In the genomic region with DNA sequence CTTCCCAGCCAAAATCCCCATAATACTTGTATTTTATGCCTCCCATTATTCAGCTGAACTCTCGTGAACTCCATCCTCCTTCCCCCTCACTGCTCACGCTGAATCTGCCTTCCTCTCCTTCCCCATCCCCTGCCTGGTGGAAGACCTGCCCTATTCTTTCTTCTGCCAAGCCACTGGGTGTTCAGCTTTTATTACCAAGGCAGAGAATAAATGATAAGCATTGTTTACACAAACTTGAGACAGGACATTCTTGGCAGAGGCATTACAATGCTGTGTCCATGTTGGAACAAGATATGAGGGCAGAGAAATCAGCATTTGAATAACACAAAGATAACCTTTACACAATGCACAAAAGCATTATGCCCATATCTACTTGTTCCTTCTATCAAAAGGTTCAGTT, we compare ENCODE assay signal across 27 mouse cellular contexts.
DNase-seq lines count a peak whose midpoint lies in the region; ATAC-seq and TF ChIP-seq lines count a peak whose summit lies in the region.
"Had no signal": no experiment of that assay in that cellular context is flagged by ENCODE, and none has a peak within 500 bp of the region (broad histone marks: within the 10 kb centered on the region; RNA-seq: fewer than 3 reads in every experiment).

No protein-coding gene starts in this region.

- TF ChIP-seq CTCF in lung, postnatal 0 days (IDR thresholded peaks at IDR 0.05) = no peak

- peak; percentile 40 to 57 for DNase-seq in heart, adult 18-20 months
- no peak for DNase-seq in lung, postnatal 0 days (ENCODE audit: low spot score)
- DNase-seq in lung, postnatal 4 days = no peak
- DNase-seq in lung, postnatal 14 days = peak; percentile 8
- DNase-seq in thymus, postnatal 10 days (ENCODE audit: low spot score in 2 of 2) = no peak
- no peak for DNase-seq in MN1 (ENCODE audit: low spot score)
- DNase-seq: adrenal gland, adult 8-10 months; adrenal gland, postnatal 36 days; B cell, adult 2 months; cerebellum, adult 18-20 months; cerebellum, adult 9-10 months; cerebellum, postnatal 14 days; gastrocnemius, postnatal 25 days; heart, postnatal 36 days had no signal

- no peak overlapping the region for H3K4me2 ChIP-seq in heart, embryonic 11.5 days
- no peak overlapping the region for H3K4me2 ChIP-seq in lung, postnatal 0 days (replicated peaks; ENCODE audit: low read depth, low read length)
- H3K4me2 ChIP-seq: embryonic facial prominence, embryonic 12.5 days; forebrain, embryonic 12.5 days; forebrain, embryonic 15.5 days; heart, embryonic 12.5 days; heart, embryonic 15.5 days; hindbrain, embryonic 13.5 days; intestine, embryonic 15.5 days had no signal

- no peak overlapping the region for H3K4me3 ChIP-seq in heart, embryonic 11.5 days (ENCODE audit: low read depth, low read length)
- no peak overlapping the region for H3K4me3 ChIP-seq in lung, postnatal 0 days (ENCODE audit: low read depth, low read length)
- H3K4me3 ChIP-seq: embryonic facial prominence, embryonic 12.5 days; erythroblast, embryonic 14.5 days; forebrain, embryonic 12.5 days; forebrain, embryonic 15.5 days; heart, embryonic 12.5 days; heart, embryonic 15.5 days; hindbrain, embryonic 10.5 days; hindbrain, embryonic 13.5 days; intestine, embryonic 15.5 days had no signal

- ATAC-seq in heart, embryonic 11.5 days (replicated peaks; ENCODE audit: insufficient number of reproducible peaks, low FRiP score, low TSS enrichment) = no peak
- ATAC-seq in lung, postnatal 0 days = no peak; the same call in 1 of the 2 replicates
- ATAC-seq: activated CD4-positive, CD25-positive, alpha-beta regulatory T cell, adult 4 months; forebrain, embryonic 15.5 days; hindbrain, embryonic 16.5 days; intestine, embryonic 15.5 days had no signal

- no peaks in the 10 kb centered on the region for H3K27me3 ChIP-seq in heart, embryonic 11.5 days (ENCODE audit: control insufficient read depth, insufficient read depth, low read length)
- no peaks in the 10 kb centered on the region for H3K27me3 ChIP-seq in lung, postnatal 0 days (replicated peaks; ENCODE audit: insufficient read depth, low read length)
- H3K27me3 ChIP-seq: embryonic facial prominence, embryonic 12.5 days; forebrain, embryonic 12.5 days; forebrain, embryonic 15.5 days; heart, embryonic 12.5 days; heart, embryonic 15.5 days; hindbrain, embryonic 13.5 days; intestine, embryonic 15.5 days had no signal

- H3K27ac ChIP-seq in heart, embryonic 11.5 days (ENCODE audit: low read depth, low read length) = no peak overlapping the region
- no peak overlapping the region for H3K27ac ChIP-seq in lung, postnatal 0 days (ENCODE audit: low read length)
- H3K27ac ChIP-seq: embryonic facial prominence, embryonic 12.5 days; forebrain, embryonic 12.5 days; forebrain, embryonic 15.5 days; heart, embryonic 15.5 days; hindbrain, embryonic 10.5 days; hindbrain, embryonic 13.5 days; intestine, embryonic 15.5 days had no signal

- no peaks in the 10 kb centered on the region for H3K36me3 ChIP-seq in heart, embryonic 11.5 days (ENCODE audit: control insufficient read depth, insufficient read depth, low read length)
- H3K36me3 ChIP-seq in lung, postnatal 0 days (ENCODE audit: insufficient read depth, low read length) = no peaks in the 10 kb centered on the region
- H3K36me3 ChIP-seq: embryonic facial prominence, embryonic 12.5 days; forebrain, embryonic 12.5 days; forebrain, embryonic 15.5 days; G1E; heart, embryonic 12.5 days; heart, embryonic 15.5 days; hindbrain, embryonic 10.5 days; hindbrain, embryonic 13.5 days; intestine, embryonic 15.5 days had no signal

- H3K9ac ChIP-seq in heart, embryonic 11.5 days (ENCODE audit: low read depth, low read length) = no peak overlapping the region
- no peak overlapping the region for H3K9ac ChIP-seq in lung, postnatal 0 days (replicated peaks; ENCODE audit: low read depth)
- H3K9ac ChIP-seq: embryonic facial prominence, embryonic 12.5 days; forebrain, embryonic 12.5 days; forebrain, embryonic 15.5 days; heart, embryonic 12.5 days; heart, embryonic 15.5 days; hindbrain, embryonic 13.5 days; intestine, embryonic 15.5 days had no signal

- 25% methylated on average over 2 of the region's 2 CpGs for WGBS in heart, embryonic 11.5 days (ENCODE audit: insufficient replicate concordance)
- WGBS in lung, postnatal 0 days = 27% methylated on average over 2 of the region's 2 CpGs

- H3K9me3 ChIP-seq in heart, embryonic 11.5 days (replicated peaks; ENCODE audit: control insufficient read depth, low read length) = no peaks in the 10 kb centered on the region
- H3K9me3 ChIP-seq in lung, postnatal 0 days (ENCODE audit: low read length) = no peaks in the 10 kb centered on the region
- H3K9me3 ChIP-seq: embryonic facial prominence, embryonic 12.5 days; forebrain, embryonic 12.5 days; forebrain, embryonic 15.5 days; G1E; heart, embryonic 12.5 days; heart, embryonic 15.5 days; hindbrain, embryonic 10.5 days; hindbrain, embryonic 13.5 days; intestine, embryonic 15.5 days had no signal

- TF ChIP-seq EP300 in lung, postnatal 0 days (IDR thresholded peaks at IDR 0.05) = peak; percentile 53; the same call in 1 of the 2 replicates

- H3K4me1 ChIP-seq in heart, embryonic 11.5 days (ENCODE audit: control insufficient read depth, insufficient read depth, low read length) = no peaks in the 10 kb centered on the region
- no peaks in the 10 kb centered on the region for H3K4me1 ChIP-seq in lung, postnatal 0 days (ENCODE audit: insufficient read depth, low read depth, low read length)
- H3K4me1 ChIP-seq: embryonic facial prominence, embryonic 12.5 days; forebrain, embryonic 12.5 days; forebrain, embryonic 15.5 days; hindbrain, embryonic 10.5 days; hindbrain, embryonic 13.5 days; intestine, embryonic 15.5 days had no signal

Comparison
In these comparisons a context has a peak if more than half of its experiments do, and no peak if none do; other contexts are left out.
1. DNase-seq: peak in heart, adult 18-20 months (2 of 2) and lung, postnatal 14 days (single experiment); none in lung, postnatal 0 days (single experiment), lung, postnatal 4 days (0 of 2), thymus, postnatal 10 days (0 of 2) and MN1 (single experiment).